Comparison of ENCODE assay signal across 7 mouse cellular contexts in the genomic region with DNA sequence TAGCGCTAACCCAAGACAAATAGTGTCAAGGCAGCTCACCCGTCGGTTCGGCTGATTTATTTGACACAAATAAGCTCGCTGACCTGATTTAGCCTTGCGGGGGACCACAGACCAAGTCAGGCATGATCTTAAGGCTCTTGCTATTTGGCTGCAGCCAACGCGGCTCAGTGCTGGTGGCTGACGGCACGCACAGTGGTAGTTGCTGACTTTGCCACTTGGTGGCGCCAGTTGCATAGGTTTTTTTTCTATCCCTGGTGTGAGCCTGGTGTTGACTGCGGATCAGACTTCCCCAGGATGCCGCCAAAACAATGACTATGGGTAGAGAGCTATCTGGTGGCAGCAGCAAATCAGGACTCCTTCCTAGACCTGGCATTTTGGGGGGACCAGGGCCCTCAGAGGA. TPM values are rescaled to one million over a fixed set of nuclear protein-coding genes. Genes with fewer than 3 reads are reported as not detected.
A peak's percentile ranks its signal among the peaks of the same experiment; 100 is the strongest.
DNase-seq lines count a peak whose midpoint lies in the region; ATAC-seq lines count a peak whose summit lies in the region.

No protein-coding gene starts in this region.

- no peak overlapping the region for H3K27ac ChIP-seq in intestine, embryonic 14.5 days (ENCODE audit: low read depth)
- no peak overlapping the region for H3K27ac ChIP-seq in midbrain, embryonic 10.5 days (replicated peaks)

- 1% methylated on average over 13 of the region's 13 CpGs for WGBS in intestine, embryonic 14.5 days
- 2% methylated on average over 13 of the region's 13 CpGs for WGBS in midbrain, embryonic 10.5 days

- no peak overlapping the region for H3K9ac ChIP-seq in intestine, embryonic 14.5 days (ENCODE audit: low read length)

- H3K4me2 ChIP-seq in intestine, embryonic 14.5 days (ENCODE audit: low read length): peak overlapping the region; percentile 37

- intact Hi-C loops in left cerebral cortex, postnatal 14 days (cut with DNase I): loop anchor here (5.0 kb wide), 2 partner anchors 388 to 468 kb away; no protein-coding TSS in a partner anchor

- no peaks in the 10 kb centered on the region for H3K4me1 ChIP-seq in intestine, embryonic 14.5 days (replicated peaks; ENCODE audit: control insufficient read depth, insufficient read depth, low read length)
- H3K4me1 ChIP-seq in midbrain, embryonic 10.5 days: peaks cover 21% of the 10 kb centered on the region

- peak; percentile 83 for DNase-seq in adipocyte (ENCODE audit: low spot score)
- DNase-seq in embryo, embryonic 10.5 days (ENCODE audit: low spot score): peak; percentile 95
- DNase-seq in gastrocnemius, postnatal 25 days: peak; percentile 75
- DNase-seq in intestine, embryonic 14.5 days (ENCODE audit: low spot score): peak; percentile 98
- peak; percentile 90 to 95 for DNase-seq in left cerebral cortex, postnatal 14 days (ENCODE audit: low spot score in 2 of 2)
- peak; percentile 91 for DNase-seq in midbrain, embryonic 10.5 days (ENCODE audit: low spot score)
- peak; percentile 94 for DNase-seq in right cerebral cortex, postnatal 4 days

- peaks cover 14% of the 10 kb centered on the region; the same call in 1 of the 2 replicates for H3K27me3 ChIP-seq in intestine, embryonic 14.5 days (replicated peaks; ENCODE audit: control insufficient read depth, insufficient read depth, low read length)
- peaks cover 55% of the 10 kb centered on the region for H3K27me3 ChIP-seq in midbrain, embryonic 10.5 days (ENCODE audit: low read depth, poor library complexity, severe bottlenecking)

- no peak overlapping the region for H3K4me3 ChIP-seq in intestine, embryonic 14.5 days (ENCODE audit: low read depth, low read length)
- peak overlapping the region; percentile 29 for H3K4me3 ChIP-seq in midbrain, embryonic 10.5 days

- no peaks in the 10 kb centered on the region for H3K9me3 ChIP-seq in intestine, embryonic 14.5 days (ENCODE audit: control insufficient read depth, low read length)
- H3K9me3 ChIP-seq in midbrain, embryonic 10.5 days (replicated peaks): no peaks in the 10 kb centered on the region

- peak; percentile 79; the same call in 1 of the 2 replicates for ATAC-seq in intestine, embryonic 14.5 days (replicated peaks; ENCODE audit: low FRiP score, low TSS enrichment, low read depth)

- no peaks in the 10 kb centered on the region for H3K36me3 ChIP-seq in intestine, embryonic 14.5 days (ENCODE audit: control insufficient read depth, insufficient read depth, low read length)
- peaks cover 3% of the 10 kb centered on the region; the same call in 1 of the 2 replicates for H3K36me3 ChIP-seq in midbrain, embryonic 10.5 days

RNA-seq across cellular contexts. Expression of a gene that starts 24.0 kb away (rescaled TPM):
- 1 to 10 TPM; 3.8 to 4.1 TPM for total RNA-seq in gastrocnemius, postnatal 25 days (2021)
- polyA plus RNA-seq in intestine, embryonic 14.5 days (2014; fragmentation: Nextera tagmentation; extraction: Ambion mirVana): 8.5 and 9.2 TPM in 2 replicates
- 10 to 100 TPM; 15.0 to 15.6 TPM for total RNA-seq in left cerebral cortex, postnatal 14 days (2021)
- polyA plus RNA-seq in midbrain, embryonic 10.5 days (2016; fragmentation: Nextera tagmentation; extraction: Ambion mirVana): 11.3 and 11.7 TPM in 2 replicates

RNA-seq across cellular contexts. Expression of a gene that starts 24.1 kb away (rescaled TPM):
- total RNA-seq in gastrocnemius, postnatal 25 days (2021): 1 to 10 TPM in 1 of 2 experiments, under 1 TPM in 1; 1.00 to 1.1 TPM
- polyA plus RNA-seq in intestine, embryonic 14.5 days (2014; fragmentation: Nextera tagmentation; extraction: Ambion mirVana): 2.5 and 2.7 TPM in 2 replicates
- total RNA-seq in left cerebral cortex, postnatal 14 days (2021): 100 to 1,000 TPM; 105 to 109 TPM
- 5.0 and 7.2 TPM in 2 replicates for polyA plus RNA-seq in midbrain, embryonic 10.5 days (2016; fragmentation: Nextera tagmentation; extraction: Ambion mirVana)

Comparison
In these comparisons a context has a peak if more than half of its experiments do, and no peak if none do; other contexts are left out.
1. RNA of a gene that starts 24.1 kb away (total RNA-seq): 105 to 109 TPM in left cerebral cortex, postnatal 14 days; 1.00 to 1.1 TPM in gastrocnemius, postnatal 25 days; every median in the first group is over 10 times any median in the second.
2. Peak in every context shown above with its lines, with median percentiles within 50 percentile points of each other: DNase-seq.